Mouse (Mus musculus): ENCODE measurements around the gene Mogs. TPM values are rescaled to one million over a fixed set of nuclear protein-coding genes. Genes with fewer than 3 reads are reported as not detected.

The Mogs gene
- total and polyA plus RNA-seq, 3 experiments, result 28.3 to 104 (median 44.6) TPM

GRCm38 (mm10) chr6:83124851-83125312 is 9.6 kb downstream of the Mogs start:
- TF ChIP-seq TAL1 (conservative IDR thresholded peaks at IDR 0.05; ENCODE audit: low read depth, low read length), result no peak
- no peak for TF ChIP-seq GATA2 (IDR thresholded peaks at IDR 0.05; ENCODE audit: borderline replicate concordance, low read depth, low read length)
- TF ChIP-seq GATA1 (IDR thresholded peaks at IDR 0.05; ENCODE audit: borderline replicate concordance, low read length), result no peak
- no peak for TF ChIP-seq POLR2AphosphoS5 (IDR thresholded peaks at IDR 0.05; ENCODE audit: insufficient replicate concordance, low read depth, low read length)
- TF ChIP-seq CTCF (IDR thresholded peaks at IDR 0.05; ENCODE audit: low read depth, low read length), result no peak
- H3K36me3 ChIP-seq (replicated peaks), result peaks cover 25% of the 10 kb centered on the region
- DNase-seq (ENCODE audit: low spot score) (peak; percentile 57), ATAC-seq (ENCODE audit: extremely low read depth, insufficient number of reproducible peaks, low FRiP score, poor library complexity, severe bottlenecking) (no peak)
- peaks cover 50% of the 10 kb centered on the region for H3K4me1 ChIP-seq (ENCODE audit: insufficient read depth, low read depth, low read length)
- no peaks in the 10 kb centered on the region for H3K27me3 ChIP-seq (ENCODE audit: insufficient read depth, low read length)
- H3K9me3 ChIP-seq (replicated peaks), result no peaks in the 10 kb centered on the region
- H3K4me3 ChIP-seq (ENCODE audit: low read depth, low read length), result peak overlapping the region; percentile 77

GRCm38 (mm10) chr6:83125331-83125730 is 10.0 kb downstream of the Mogs start, which contains the start of gene Ino80b:
Gene Ino80b, minus strand, starts transcription at chr6:83125431.
- H3K27me3 ChIP-seq (ENCODE audit: insufficient read depth, low read length), result no peaks in the 10 kb centered on the region
- no peak for TF ChIP-seq CTCF (IDR thresholded peaks at IDR 0.05; ENCODE audit: low read depth, low read length)
- H3K4me1 ChIP-seq (ENCODE audit: insufficient read depth, low read depth, low read length), result peaks cover 46% of the 10 kb centered on the region
- peaks cover 21% of the 10 kb centered on the region for H3K36me3 ChIP-seq (replicated peaks)
- no peak for DNase-seq (ENCODE audit: low spot score)
- H3K9me3 ChIP-seq (replicated peaks), result no peaks in the 10 kb centered on the region
- ATAC-seq (ENCODE audit: extremely low read depth, insufficient number of reproducible peaks, low FRiP score, poor library complexity, severe bottlenecking), result no peak
- H3K4me3 ChIP-seq (ENCODE audit: low read depth, low read length), result peak within 1 kb of the TSS; percentile 77

- H3K4me3 ChIP-seq (ENCODE audit: low read depth, low read length), result no peak overlapping the region
- H3K9me3 ChIP-seq (replicated peaks), result no peaks in the 10 kb centered on the region
- peaks cover 43% of the 10 kb centered on the region for H3K4me1 ChIP-seq (ENCODE audit: insufficient read depth, low read depth, low read length)
- H3K36me3 ChIP-seq (replicated peaks), result peaks cover 15% of the 10 kb centered on the region
- H3K27me3 ChIP-seq (ENCODE audit: insufficient read depth, low read length), result no peaks in the 10 kb centered on the region; the same call in 1 of the 2 replicates
- no peak for TF ChIP-seq GATA2 (IDR thresholded peaks at IDR 0.05; ENCODE audit: borderline replicate concordance, low read depth, low read length)
- peak; percentile 31; the same call in 1 of the 2 replicates for TF ChIP-seq CTCF (IDR thresholded peaks at IDR 0.05; ENCODE audit: low read depth, low read length)
- ATAC-seq (ENCODE audit: extremely low read depth, insufficient number of reproducible peaks, low FRiP score, poor library complexity, severe bottlenecking) (no peak), DNase-seq (ENCODE audit: low spot score) (no peak)
Measured at GRCm38 (mm10) chr6:83127419-83127818, 12.1 kb downstream of the Mogs start.

- H3K36me3 ChIP-seq (replicated peaks), result peaks cover 10% of the 10 kb centered on the region
- no peaks in the 10 kb centered on the region; the same call in 1 of the 2 replicates for H3K27me3 ChIP-seq (ENCODE audit: insufficient read depth, low read length)
- ATAC-seq (ENCODE audit: extremely low read depth, insufficient number of reproducible peaks, low FRiP score, poor library complexity, severe bottlenecking) (no peak), DNase-seq (ENCODE audit: low spot score) (no peak)
- H3K9me3 ChIP-seq (replicated peaks), result no peaks in the 10 kb centered on the region
- peaks cover 32% of the 10 kb centered on the region for H3K4me1 ChIP-seq (ENCODE audit: insufficient read depth, low read depth, low read length)
- no peak overlapping the region for H3K4me3 ChIP-seq (ENCODE audit: low read depth, low read length)
- no peak for TF ChIP-seq TAL1 (conservative IDR thresholded peaks at IDR 0.05; ENCODE audit: low read depth, low read length)
Measured at GRCm38 (mm10) chr6:83131469-83132034, 16.3 kb downstream of the Mogs start.

GRCm38 (mm10) chr6:83132176-83132919 is 17.1 kb downstream of the Mogs start:
- ATAC-seq (ENCODE audit: extremely low read depth, insufficient number of reproducible peaks, low FRiP score, poor library complexity, severe bottlenecking), result no peak
- H3K4me1 ChIP-seq (ENCODE audit: insufficient read depth, low read depth, low read length), result peaks cover 40% of the 10 kb centered on the region

GRCm38 (mm10) chr6:83134226-83134625 is 18.9 kb downstream of the Mogs start:
- H3K36me3 ChIP-seq (replicated peaks), result peaks cover 10% of the 10 kb centered on the region
- peaks cover 55% of the 10 kb centered on the region for H3K4me1 ChIP-seq (ENCODE audit: insufficient read depth, low read depth, low read length)
- H3K9me3 ChIP-seq (replicated peaks), result no peaks in the 10 kb centered on the region
- no peak for DNase-seq (ENCODE audit: low spot score)
- TF ChIP-seq POLR2AphosphoS5 (IDR thresholded peaks at IDR 0.05; ENCODE audit: insufficient replicate concordance, low read depth, low read length), result no peak
- no peak for TF ChIP-seq CTCF (IDR thresholded peaks at IDR 0.05; ENCODE audit: low read depth, low read length)
- TF ChIP-seq TAL1 (conservative IDR thresholded peaks at IDR 0.05; ENCODE audit: low read depth, low read length), result no peak
- no peak for TF ChIP-seq GATA1 (IDR thresholded peaks at IDR 0.05; ENCODE audit: borderline replicate concordance, low read length)
- no peak for TF ChIP-seq GATA2 (IDR thresholded peaks at IDR 0.05; ENCODE audit: borderline replicate concordance, low read depth, low read length)
- no peaks in the 10 kb centered on the region; the same call in 1 of the 2 replicates for H3K27me3 ChIP-seq (ENCODE audit: insufficient read depth, low read length)
- no peak for ATAC-seq (ENCODE audit: extremely low read depth, insufficient number of reproducible peaks, low FRiP score, poor library complexity, severe bottlenecking)
- no peak overlapping the region for H3K4me3 ChIP-seq (ENCODE audit: low read depth, low read length)

More at GRCm38 (mm10) chr6:83132176-83132919, 17.1 kb downstream of the Mogs start:
- no peak overlapping the region for H3K4me3 ChIP-seq (ENCODE audit: low read depth, low read length)
- no peaks in the 10 kb centered on the region; the same call in 1 of the 2 replicates for H3K27me3 ChIP-seq (ENCODE audit: insufficient read depth, low read length)
- no peak for DNase-seq (ENCODE audit: low spot score)
- no peaks in the 10 kb centered on the region for H3K9me3 ChIP-seq (replicated peaks)
- H3K36me3 ChIP-seq (replicated peaks), result peaks cover 10% of the 10 kb centered on the region
- no peak for TF ChIP-seq POLR2AphosphoS5 (IDR thresholded peaks at IDR 0.05; ENCODE audit: insufficient replicate concordance, low read depth, low read length)
- TF ChIP-seq GATA1 (IDR thresholded peaks at IDR 0.05; ENCODE audit: borderline replicate concordance, low read length), result no peak
- no peak for TF ChIP-seq TAL1 (conservative IDR thresholded peaks at IDR 0.05; ENCODE audit: low read depth, low read length)
- no peak for TF ChIP-seq CTCF (IDR thresholded peaks at IDR 0.05; ENCODE audit: low read depth, low read length)
- TF ChIP-seq GATA2 (IDR thresholded peaks at IDR 0.05; ENCODE audit: borderline replicate concordance, low read depth, low read length), result no peak
